Mouse (Mus musculus): ENCODE results near the gene Arhgef3. TPM values are rescaled to one million over a fixed set of nuclear protein-coding genes. Genes with fewer than 3 reads are reported as not detected.

The Arhgef3 gene
- polyA plus RNA-seq, 1 experiment: 17.0 TPM

DNA sequence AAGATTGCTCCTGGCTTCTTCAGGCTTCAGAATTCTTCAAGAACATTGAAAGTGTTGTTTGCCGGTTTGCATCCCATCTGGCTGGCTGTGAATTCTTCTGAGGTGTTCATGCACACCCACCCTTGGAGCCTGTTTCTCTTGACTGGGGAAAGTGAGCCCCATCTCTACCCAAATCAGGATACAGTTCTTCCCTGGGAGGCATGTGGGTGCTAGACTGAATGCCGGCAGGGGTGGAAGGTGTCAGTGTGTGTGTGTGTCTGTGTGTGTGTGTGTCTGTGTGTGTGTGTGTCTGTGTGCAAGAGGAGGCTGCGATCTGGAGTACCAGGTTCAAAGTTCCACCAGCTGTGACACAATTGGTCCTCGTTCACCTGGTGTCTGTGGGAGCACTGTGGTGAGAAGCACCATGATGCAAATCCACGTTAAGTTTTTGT lies 114.3 kb downstream of the Arhgef3 start:
- H3K27ac ChIP-seq (ENCODE audit: control insufficient read depth, insufficient read depth, low read length): peak overlapping the region; percentile 97
- H3K4me3 ChIP-seq (ENCODE audit: control insufficient read depth, insufficient read depth, low read length): no peak overlapping the region
- no peaks in the 10 kb centered on the region for H3K27me3 ChIP-seq (ENCODE audit: control insufficient read depth, insufficient read depth, low read length)
- peaks cover 51% of the 10 kb centered on the region for H3K4me1 ChIP-seq (replicated peaks; ENCODE audit: control insufficient read depth, insufficient read depth, low read length)
- DNase-seq: peak; percentile 49
- TF ChIP-seq POLR2A (IDR thresholded peaks at IDR 0.05; ENCODE audit: control insufficient read depth, extremely low read depth, insufficient read depth, low read length, poor library complexity): no peak
- TF ChIP-seq CTCF (IDR thresholded peaks at IDR 0.05; ENCODE audit: borderline replicate concordance, control insufficient read depth, extremely low read depth, insufficient read depth, low read length, poor library complexity): no peak
- 23% methylated on average over 5 of the region's 5 CpGs for WGBS
- no peaks in the 10 kb centered on the region for H3K36me3 ChIP-seq (ENCODE audit: control insufficient read depth, insufficient read depth, low read length)

DNA sequence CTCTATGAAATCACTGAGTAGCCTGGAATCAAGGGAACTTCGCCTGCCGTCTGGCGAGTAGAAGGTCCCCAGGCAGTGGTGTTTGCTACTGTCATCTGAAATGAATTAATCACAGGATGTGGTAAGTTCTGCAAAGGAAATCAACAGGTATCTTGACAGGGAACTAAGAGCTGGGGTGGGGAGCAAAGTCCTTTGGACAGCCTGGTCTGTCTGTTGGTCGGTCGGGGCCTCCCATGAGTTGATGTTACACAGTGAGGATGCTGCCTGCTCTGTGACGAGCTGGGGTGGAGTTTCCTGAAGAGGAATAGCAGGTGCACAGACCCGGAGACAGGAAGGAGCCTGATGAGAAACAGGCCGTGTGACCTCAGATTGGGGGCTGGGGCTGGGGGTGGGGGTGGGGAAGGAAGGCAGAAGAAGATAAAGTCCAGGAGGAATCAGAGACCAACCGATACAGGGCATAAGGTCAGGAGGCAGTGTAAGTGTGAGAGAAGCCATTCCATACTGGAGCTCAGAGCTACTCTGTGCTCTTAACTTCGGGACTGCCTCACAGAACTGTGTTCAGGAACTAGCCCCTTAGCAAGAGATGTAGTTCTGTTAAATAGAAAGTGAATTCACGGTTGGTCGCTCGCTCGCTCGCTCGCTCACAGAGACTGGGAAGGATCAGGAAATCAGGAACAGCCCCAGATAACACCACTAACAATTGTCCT lies 114.9 kb downstream of the Arhgef3 start:
- TF ChIP-seq CTCF (IDR thresholded peaks at IDR 0.05; ENCODE audit: borderline replicate concordance, control insufficient read depth, extremely low read depth, insufficient read depth, low read length, poor library complexity) (no peak), POLR2A (IDR thresholded peaks at IDR 0.05; ENCODE audit: control insufficient read depth, extremely low read depth, insufficient read depth, low read length, poor library complexity) (peak; percentile 51; the same call in 1 of the 2 replicates)
- peak; percentile 70 for DNase-seq
- Histone ChIP-seq H3K4me1 (replicated peaks; ENCODE audit: control insufficient read depth, insufficient read depth, low read length) (peaks cover 50% of the 10 kb centered on the region), H3K27ac (ENCODE audit: control insufficient read depth, insufficient read depth, low read length) (peak overlapping the region; percentile 97), H3K27me3 (ENCODE audit: control insufficient read depth, insufficient read depth, low read length) (no peaks in the 10 kb centered on the region), H3K4me3 (ENCODE audit: control insufficient read depth, insufficient read depth, low read length) (peak overlapping the region; percentile 8), H3K36me3 (ENCODE audit: control insufficient read depth, insufficient read depth, low read length) (no peaks in the 10 kb centered on the region)
- WGBS: 8% methylated on average over 16 of the region's 16 CpGs

DNA sequence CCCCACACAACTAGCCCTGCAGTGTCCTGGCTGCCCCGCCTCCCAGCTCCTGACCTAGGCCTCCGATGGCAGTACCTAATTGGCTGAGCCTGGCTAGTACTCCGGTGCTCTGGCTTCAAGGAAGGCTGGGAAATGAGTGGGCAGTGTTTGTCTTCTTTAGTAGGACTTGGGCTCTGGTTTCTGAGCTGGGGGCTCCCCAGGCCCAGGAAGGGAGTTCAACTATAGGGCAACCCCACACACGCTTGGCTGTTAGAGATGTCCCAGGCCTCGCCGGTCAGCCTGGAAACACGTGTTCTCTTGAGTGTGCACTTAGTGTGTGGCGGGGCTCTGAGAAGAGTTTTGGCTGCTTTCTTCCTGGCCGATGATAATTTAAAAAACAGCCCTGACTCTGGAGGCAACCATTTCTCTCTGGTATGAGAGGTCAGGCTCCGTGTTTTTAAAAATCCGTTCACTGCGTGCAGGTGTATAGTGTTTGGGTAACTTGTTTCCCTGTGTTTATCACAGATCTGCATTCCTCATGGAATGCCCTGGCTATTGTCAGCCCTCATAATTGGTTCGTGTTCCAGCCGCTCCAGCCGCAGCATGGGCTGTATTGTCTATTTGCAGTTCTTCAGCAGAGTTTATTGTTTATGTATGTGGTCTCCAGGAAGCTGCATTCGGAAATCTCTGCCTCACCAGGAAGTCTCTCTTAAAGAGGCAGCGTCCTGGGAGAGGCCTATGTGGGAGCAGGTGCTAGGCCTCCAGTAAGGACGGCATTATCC lies 115.7 kb downstream of the Arhgef3 start:
- H3K4me3 ChIP-seq (ENCODE audit: control insufficient read depth, insufficient read depth, low read length): peak overlapping the region; percentile 8
- no peaks in the 10 kb centered on the region for H3K36me3 ChIP-seq (ENCODE audit: control insufficient read depth, insufficient read depth, low read length)
- TF ChIP-seq CTCF (IDR thresholded peaks at IDR 0.05; ENCODE audit: borderline replicate concordance, control insufficient read depth, extremely low read depth, insufficient read depth, low read length, poor library complexity) (no peak), POLR2A (IDR thresholded peaks at IDR 0.05; ENCODE audit: control insufficient read depth, extremely low read depth, insufficient read depth, low read length, poor library complexity) (no peak)
- no peaks in the 10 kb centered on the region for H3K27me3 ChIP-seq (ENCODE audit: control insufficient read depth, insufficient read depth, low read length)
- H3K27ac ChIP-seq (ENCODE audit: control insufficient read depth, insufficient read depth, low read length): peak overlapping the region; percentile 97
- peak; percentile 63 for DNase-seq
- 23% methylated on average over 18 of the region's 18 CpGs for WGBS
- H3K4me1 ChIP-seq (replicated peaks; ENCODE audit: control insufficient read depth, insufficient read depth, low read length): peaks cover 50% of the 10 kb centered on the region

DNA sequence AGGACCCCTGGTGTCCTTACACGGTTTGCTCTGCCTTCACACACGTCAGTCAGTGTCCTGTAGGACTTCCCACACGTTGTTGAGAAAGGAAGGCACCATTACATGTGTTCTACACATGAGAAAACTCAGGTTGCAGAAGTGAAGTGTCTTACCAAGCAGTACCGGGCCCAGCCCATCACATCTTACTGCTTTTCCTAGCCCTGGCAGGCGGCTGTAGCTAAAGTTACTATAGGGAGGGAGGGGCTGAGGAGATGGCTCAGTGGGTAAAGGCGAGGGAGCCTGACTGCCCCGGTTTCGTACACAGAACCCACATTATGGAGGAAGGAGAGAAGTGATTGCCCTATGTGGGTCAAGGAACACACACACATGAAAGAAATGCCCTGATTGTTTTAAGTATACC lies 116.8 kb downstream of the Arhgef3 start:
- Histone ChIP-seq H3K4me3 (ENCODE audit: control insufficient read depth, insufficient read depth, low read length) (no peak overlapping the region), H3K4me1 (replicated peaks; ENCODE audit: control insufficient read depth, insufficient read depth, low read length) (peaks cover 60% of the 10 kb centered on the region), H3K27me3 (ENCODE audit: control insufficient read depth, insufficient read depth, low read length) (no peaks in the 10 kb centered on the region), H3K36me3 (ENCODE audit: control insufficient read depth, insufficient read depth, low read length) (no peaks in the 10 kb centered on the region), H3K27ac (ENCODE audit: control insufficient read depth, insufficient read depth, low read length) (no peak overlapping the region)
- no peak for DNase-seq
- TF ChIP-seq CTCF (IDR thresholded peaks at IDR 0.05; ENCODE audit: borderline replicate concordance, control insufficient read depth, extremely low read depth, insufficient read depth, low read length, poor library complexity): no peak
- no peak for TF ChIP-seq POLR2A (IDR thresholded peaks at IDR 0.05; ENCODE audit: control insufficient read depth, extremely low read depth, insufficient read depth, low read length, poor library complexity)
- 75% methylated on average over 8 of the region's 8 CpGs for WGBS

DNA sequence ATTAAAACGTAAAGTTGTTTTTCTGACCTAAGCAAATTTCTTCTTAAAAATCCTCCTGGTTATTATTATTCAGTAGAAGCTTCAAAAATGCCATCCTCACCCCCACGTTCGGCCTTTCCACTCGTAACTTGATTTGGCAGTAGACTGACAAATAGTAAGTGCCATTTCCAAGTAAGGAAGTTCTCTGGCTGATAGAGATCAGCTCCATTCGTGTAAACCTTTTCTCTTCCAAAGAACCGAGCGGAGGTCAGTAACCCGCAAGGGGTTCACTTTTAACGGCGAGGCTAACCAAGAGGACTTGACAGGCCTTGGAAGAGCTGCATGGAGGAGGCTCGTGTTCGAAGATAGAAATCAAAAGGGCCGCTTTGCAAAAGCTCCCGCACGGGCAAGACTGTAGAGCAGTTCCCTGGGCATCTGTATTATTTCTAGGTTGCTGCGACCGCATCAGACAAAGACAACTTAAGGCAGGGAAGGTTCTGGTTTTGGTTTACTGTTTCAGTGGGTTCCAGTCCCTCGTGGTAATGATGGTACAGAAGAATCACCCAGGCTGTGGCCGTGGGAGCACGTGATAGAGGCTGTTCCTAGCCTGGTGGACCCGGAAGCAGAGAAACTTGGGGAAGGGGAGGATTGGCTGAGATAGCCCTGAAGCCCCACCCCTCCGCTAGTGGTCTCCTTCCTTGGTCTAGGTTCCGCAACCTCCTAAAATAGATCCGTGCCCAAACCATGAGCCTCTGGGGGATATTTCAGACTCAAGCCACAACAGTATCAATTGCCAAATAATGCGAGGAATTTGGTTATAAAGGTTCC lies 117.5 kb downstream of the Arhgef3 start:
- TF ChIP-seq CTCF (IDR thresholded peaks at IDR 0.05; ENCODE audit: borderline replicate concordance, control insufficient read depth, extremely low read depth, insufficient read depth, low read length, poor library complexity) (no peak), POLR2A (IDR thresholded peaks at IDR 0.05; ENCODE audit: control insufficient read depth, extremely low read depth, insufficient read depth, low read length, poor library complexity) (no peak)
- Histone ChIP-seq H3K36me3 (ENCODE audit: control insufficient read depth, insufficient read depth, low read length) (no peaks in the 10 kb centered on the region), H3K4me3 (ENCODE audit: control insufficient read depth, insufficient read depth, low read length) (no peak overlapping the region), H3K27me3 (ENCODE audit: control insufficient read depth, insufficient read depth, low read length) (no peaks in the 10 kb centered on the region), H3K4me1 (replicated peaks; ENCODE audit: control insufficient read depth, insufficient read depth, low read length) (peaks cover 61% of the 10 kb centered on the region), H3K27ac (ENCODE audit: control insufficient read depth, insufficient read depth, low read length) (no peak overlapping the region)
- no peak for DNase-seq
- 88% methylated on average over 25 of the region's 25 CpGs for WGBS

DNA sequence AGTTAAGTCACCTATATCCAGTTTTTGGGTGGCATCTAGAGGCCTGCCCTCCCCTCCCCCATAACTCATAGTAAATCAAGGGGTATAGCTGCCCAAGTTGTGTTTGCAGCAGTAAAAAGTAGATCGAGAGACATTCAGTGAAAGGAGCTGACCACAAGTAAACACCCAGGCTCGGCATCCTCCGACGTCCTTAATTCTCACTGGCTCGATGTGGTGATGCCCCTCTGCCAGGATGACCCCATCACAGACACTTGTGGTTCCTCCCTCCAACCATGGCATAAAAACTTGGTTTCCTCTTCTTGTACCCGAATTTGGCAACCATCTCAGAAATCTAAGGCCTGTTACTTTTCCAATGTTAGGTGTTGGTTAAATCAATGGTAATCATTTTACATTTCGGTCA lies 118.4 kb downstream of the Arhgef3 start:
- no peak overlapping the region for H3K4me3 ChIP-seq (ENCODE audit: control insufficient read depth, insufficient read depth, low read length)
- TF ChIP-seq CTCF (IDR thresholded peaks at IDR 0.05; ENCODE audit: borderline replicate concordance, control insufficient read depth, extremely low read depth, insufficient read depth, low read length, poor library complexity): no peak
- no peak for TF ChIP-seq POLR2A (IDR thresholded peaks at IDR 0.05; ENCODE audit: control insufficient read depth, extremely low read depth, insufficient read depth, low read length, poor library complexity)
- H3K27me3 ChIP-seq (ENCODE audit: control insufficient read depth, insufficient read depth, low read length): no peaks in the 10 kb centered on the region
- H3K4me1 ChIP-seq (replicated peaks; ENCODE audit: control insufficient read depth, insufficient read depth, low read length): peaks cover 60% of the 10 kb centered on the region
- H3K36me3 ChIP-seq (ENCODE audit: control insufficient read depth, insufficient read depth, low read length): no peaks in the 10 kb centered on the region
- no peak for DNase-seq
- WGBS: 36% methylated on average over 7 of the region's 7 CpGs
- no peak overlapping the region for H3K27ac ChIP-seq (ENCODE audit: control insufficient read depth, insufficient read depth, low read length)

All from thymus, adult 2 months (tissue).